8 mouse cellular contexts compared by ENCODE assay signal in genomic region chr9:62540736-62541135, GRCm38 (mm10). TPM values are rescaled to one million over a fixed set of nuclear protein-coding genes. Genes with fewer than 3 reads are reported as not detected.
A peak's percentile ranks its signal among the peaks of the same experiment; 100 is the strongest.
DNase-seq lines count a peak whose midpoint lies in the region; ATAC-seq and TF ChIP-seq lines count a peak whose summit lies in the region.

No protein-coding gene starts in this region.

- no peaks in the 10 kb centered on the region for H3K9me3 ChIP-seq in hindbrain, embryonic 10.5 days
- H3K9me3 ChIP-seq in limb, embryonic 15.5 days, result no peaks in the 10 kb centered on the region
- H3K9me3 ChIP-seq in stomach, embryonic 16.5 days (replicated peaks; ENCODE audit: control insufficient read depth, low read length), result no peaks in the 10 kb centered on the region

- H3K4me1 ChIP-seq in cerebellum, adult 2 months (ENCODE audit: control insufficient read depth, insufficient read depth, low read length), result peaks cover 44% of the 10 kb centered on the region
- H3K4me1 ChIP-seq in hindbrain, embryonic 10.5 days (replicated peaks), result peaks cover 77% of the 10 kb centered on the region
- H3K4me1 ChIP-seq in limb, embryonic 15.5 days, result peaks cover 32% of the 10 kb centered on the region
- H3K4me1 ChIP-seq in stomach, embryonic 16.5 days (ENCODE audit: control insufficient read depth, insufficient read depth, low read length), result peaks cover 5% of the 10 kb centered on the region; the same call in 1 of the 2 replicates

- no peaks in the 10 kb centered on the region for H3K27me3 ChIP-seq in cerebellum, adult 2 months (ENCODE audit: control insufficient read depth, insufficient read depth, low read length)
- peaks cover 35% of the 10 kb centered on the region for H3K27me3 ChIP-seq in hindbrain, embryonic 10.5 days (ENCODE audit: insufficient read depth, poor library complexity, severe bottlenecking)
- H3K27me3 ChIP-seq in limb, embryonic 15.5 days, result peaks cover 5% of the 10 kb centered on the region; the same call in 1 of the 2 replicates
- no peaks in the 10 kb centered on the region for H3K27me3 ChIP-seq in stomach, embryonic 16.5 days (ENCODE audit: control insufficient read depth, insufficient read depth, low read length)

- no peaks in the 10 kb centered on the region for H3K36me3 ChIP-seq in hindbrain, embryonic 10.5 days
- H3K36me3 ChIP-seq in limb, embryonic 15.5 days, result no peaks in the 10 kb centered on the region
- H3K36me3 ChIP-seq in stomach, embryonic 16.5 days (ENCODE audit: control insufficient read depth, insufficient read depth, low read length), result no peaks in the 10 kb centered on the region

- peak; percentile 45; the same call in 1 of the 2 replicates for TF ChIP-seq POLR2A in cerebellum, adult 2 months (IDR thresholded peaks at IDR 0.05; ENCODE audit: borderline replicate concordance, insufficient read depth, low read length)

- no peak overlapping the region for H3K4me2 ChIP-seq in limb, embryonic 15.5 days
- H3K4me2 ChIP-seq in stomach, embryonic 16.5 days (ENCODE audit: low read depth, low read length), result no peak overlapping the region

- peak overlapping the region; percentile 98 for H3K27ac ChIP-seq in cerebellum, adult 2 months (ENCODE audit: insufficient read depth, low read length)
- peak overlapping the region; percentile 83 for H3K27ac ChIP-seq in hindbrain, embryonic 10.5 days
- H3K27ac ChIP-seq in limb, embryonic 15.5 days, result peak overlapping the region; percentile 38; the same call in 1 of the 2 replicates
- peak overlapping the region; percentile 57 for H3K27ac ChIP-seq in stomach, embryonic 16.5 days (ENCODE audit: low read length)

- peak; percentile 31 for DNase-seq in embryo, embryonic 10.5 days (ENCODE audit: low spot score)
- no peak for DNase-seq in embryo, embryonic 10 days (ENCODE audit: low spot score)
- DNase-seq in cerebellum, adult 2 months, result peak; percentile 94 to 95
- DNase-seq in hindbrain, embryonic 10.5 days (ENCODE audit: low spot score), result no peak
- no peak for DNase-seq in embryo, embryonic 11 days
- no peak for DNase-seq in spleen, adult 12 weeks (ENCODE audit: low spot score)

- no peak overlapping the region for H3K4me3 ChIP-seq in cerebellum, adult 2 months (replicated peaks; ENCODE audit: insufficient read depth, low read depth, low read length)
- H3K4me3 ChIP-seq in hindbrain, embryonic 10.5 days, result no peak overlapping the region
- no peak overlapping the region for H3K4me3 ChIP-seq in limb, embryonic 15.5 days
- no peak overlapping the region for H3K4me3 ChIP-seq in stomach, embryonic 16.5 days (replicated peaks; ENCODE audit: low read length)

- TF ChIP-seq CTCF in cerebellum, adult 2 months (IDR thresholded peaks at IDR 0.05; ENCODE audit: borderline replicate concordance, insufficient read depth, low read depth, low read length), result no peak

- WGBS in cerebellum, adult 2 months, result 2% methylated on average over 10 of the region's 10 CpGs
- WGBS in hindbrain, embryonic 10.5 days, result 51% methylated on average over 10 of the region's 10 CpGs
- 47% methylated on average over 10 of the region's 10 CpGs for WGBS in limb, embryonic 15.5 days
- WGBS in stomach, embryonic 16.5 days, result 47% methylated on average over 10 of the region's 10 CpGs

- no peak for ATAC-seq in limb, embryonic 15.5 days (ENCODE audit: insufficient number of reproducible peaks, low FRiP score, low TSS enrichment, low read depth)
- no peak for ATAC-seq in stomach, embryonic 16.5 days (ENCODE audit: insufficient read depth, low FRiP score)

- no peak overlapping the region for H3K9ac ChIP-seq in limb, embryonic 15.5 days
- no peak overlapping the region for H3K9ac ChIP-seq in stomach, embryonic 16.5 days (ENCODE audit: low read length)

RNA-seq across cellular contexts. Expression of gene Coro2b, which starts 3.9 kb away (rescaled TPM):
- 210 and 244 TPM in 2 replicates for polyA plus RNA-seq in cerebellum, adult 2 months (2012; rRNA removed)
- 17.5 and 30.7 TPM in 2 replicates for polyA plus RNA-seq in hindbrain, embryonic 10.5 days (2016; fragmentation: Nextera tagmentation; extraction: Ambion mirVana)
- polyA plus RNA-seq in limb, embryonic 15.5 days (2015; fragmentation: Nextera tagmentation; extraction: Ambion mirVana), result 9.0 and 9.4 TPM in 2 replicates
- 9.8 and 10.4 TPM in 2 replicates for polyA plus RNA-seq in stomach, embryonic 16.5 days (2015; fragmentation: Nextera tagmentation; extraction: Ambion mirVana)

Comparison
In these comparisons a context has a peak if more than half of its experiments do, and no peak if none do; other contexts are left out.
1. DNase-seq: peak in embryo, embryonic 10.5 days (single experiment) and cerebellum, adult 2 months (2 of 2); none in embryo, embryonic 10 days (single experiment), hindbrain, embryonic 10.5 days (single experiment), embryo, embryonic 11 days (single experiment) and spleen, adult 12 weeks (single experiment).
2. H3K27ac ChIP-seq: peak in every context shown above with its lines; median percentile 98 in cerebellum, adult 2 months; 83 in hindbrain, embryonic 10.5 days; 57 in stomach, embryonic 16.5 days; 38 in limb, embryonic 15.5 days.